Mouse (Mus musculus): Measurements from ENCODE around the gene Synj2. TPM values are rescaled to one million over a fixed set of nuclear protein-coding genes. Genes with fewer than 3 reads are reported as not detected.
A peak's percentile ranks its signal among the peaks of the same experiment; 100 is the strongest.
"Not testable (repeated sequence)": the region's sequence is repeated elsewhere in the genome, so short reads cannot be mapped to it uniquely, and the experiment has no call there.

The Synj2 gene
- total RNA-seq, 2 experiments from 2014 or later = 47.4 to 52.1 TPM

DNA sequence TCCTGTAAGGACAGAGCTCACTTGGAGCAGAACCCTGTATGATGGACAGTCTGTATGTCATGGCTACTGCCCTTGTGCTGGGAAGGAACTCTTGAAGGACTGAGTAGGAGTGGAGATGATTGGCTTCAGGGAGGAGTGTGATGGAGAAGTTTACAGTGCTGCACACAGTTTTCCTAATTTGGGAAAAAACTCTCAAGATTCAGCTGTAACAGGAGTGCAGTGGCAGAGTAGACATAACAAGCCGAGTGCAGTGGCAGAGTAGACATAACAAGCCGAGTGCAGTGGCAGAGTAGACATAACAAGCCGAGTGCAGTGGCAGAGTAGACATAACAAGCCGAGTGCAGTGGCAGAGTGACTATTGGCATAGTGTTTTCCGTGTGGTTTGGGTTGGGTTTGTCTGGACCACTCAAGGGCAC is 80.3 kb downstream of the Synj2 start:
- DNase-seq (ENCODE audit: low spot score in 2 of 2) = not testable (repeated sequence)

DNA sequence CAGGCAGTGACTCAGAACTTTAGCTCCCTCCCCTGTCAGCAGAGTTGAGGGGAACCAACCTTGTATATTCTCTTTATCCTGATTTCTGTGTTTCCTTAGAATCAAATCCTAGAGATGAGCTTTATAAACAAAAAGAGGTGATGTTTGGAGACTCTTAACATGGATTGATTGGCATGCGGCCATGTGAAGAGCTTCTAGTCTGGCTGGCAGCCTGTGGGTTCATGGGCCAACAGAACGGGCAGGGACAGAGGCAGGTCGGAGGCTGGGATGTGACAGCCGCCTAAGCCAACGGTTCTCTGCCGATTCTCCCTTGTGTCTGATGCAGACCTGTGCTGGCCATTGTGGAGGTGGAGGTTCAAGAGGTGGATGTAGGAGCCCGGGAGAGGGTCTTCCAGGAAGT is 84.8 kb downstream of the Synj2 start:
- DNase-seq (ENCODE audit: low spot score in 2 of 2) = no peak

DNA sequence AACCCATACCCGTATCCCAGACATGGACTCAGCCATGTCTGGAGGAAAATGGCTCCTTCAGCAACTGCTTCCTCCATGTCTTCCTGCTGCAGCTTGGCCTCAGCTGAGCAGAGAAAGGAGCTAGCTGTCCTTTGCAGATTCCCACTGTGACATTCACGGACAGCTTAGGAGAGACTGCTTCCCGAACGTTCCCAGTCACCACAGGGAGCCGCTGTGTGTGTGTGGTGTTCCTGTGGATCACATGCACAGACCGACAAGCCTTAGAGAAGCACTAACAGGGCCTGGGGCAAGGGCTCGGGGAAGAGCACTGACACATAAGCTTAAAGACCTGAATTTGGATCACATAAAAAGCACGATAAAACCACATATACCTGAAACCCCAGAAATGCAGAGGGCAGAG is 94.6 kb downstream of the Synj2 start:
- DNase-seq (ENCODE audit: low spot score in 2 of 2) = no peak

DNA sequence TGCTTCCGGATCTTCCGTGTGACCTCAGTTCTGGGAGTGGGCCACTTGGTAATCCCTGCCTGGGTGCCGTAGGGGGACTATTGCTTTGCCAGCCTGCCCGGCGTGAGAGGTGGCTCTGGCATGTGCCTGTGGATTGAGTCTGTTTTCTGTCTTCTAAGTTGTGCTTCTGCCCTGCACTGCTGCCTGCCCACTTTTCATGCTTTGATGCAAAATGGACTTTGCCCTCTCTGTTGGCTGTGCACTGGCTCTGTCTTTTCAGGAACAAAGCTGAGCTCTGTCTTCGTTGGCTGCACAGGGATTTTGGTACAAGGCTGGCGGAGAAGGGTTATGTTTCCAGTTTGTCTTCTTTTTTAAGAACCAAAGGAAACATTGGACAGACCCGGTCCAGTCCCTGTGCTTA is 95.4 kb downstream of the Synj2 start:
- no peak for DNase-seq (ENCODE audit: low spot score in 2 of 2)

DNA sequence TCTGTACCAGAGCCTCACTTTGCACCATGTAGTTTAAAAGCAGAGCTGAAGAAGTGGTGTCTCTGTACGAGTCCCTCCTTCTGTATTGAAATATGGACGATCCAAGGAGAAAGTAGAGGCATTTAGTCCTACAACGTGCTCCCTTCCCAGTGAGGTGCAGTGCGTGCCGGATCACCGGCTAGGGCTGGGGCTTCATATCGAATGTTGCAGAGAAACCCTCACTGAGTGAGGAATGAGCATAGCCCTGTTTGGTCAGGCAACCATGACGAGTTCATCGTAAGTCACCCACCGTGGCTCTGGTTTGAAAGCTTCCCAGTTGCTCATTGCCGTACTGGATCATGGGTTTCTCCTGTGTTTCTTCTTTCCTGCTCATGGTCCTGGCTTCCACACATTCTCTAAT is 95.8 kb downstream of the Synj2 start:
- no peak for DNase-seq (ENCODE audit: low spot score in 2 of 2)

DNA sequence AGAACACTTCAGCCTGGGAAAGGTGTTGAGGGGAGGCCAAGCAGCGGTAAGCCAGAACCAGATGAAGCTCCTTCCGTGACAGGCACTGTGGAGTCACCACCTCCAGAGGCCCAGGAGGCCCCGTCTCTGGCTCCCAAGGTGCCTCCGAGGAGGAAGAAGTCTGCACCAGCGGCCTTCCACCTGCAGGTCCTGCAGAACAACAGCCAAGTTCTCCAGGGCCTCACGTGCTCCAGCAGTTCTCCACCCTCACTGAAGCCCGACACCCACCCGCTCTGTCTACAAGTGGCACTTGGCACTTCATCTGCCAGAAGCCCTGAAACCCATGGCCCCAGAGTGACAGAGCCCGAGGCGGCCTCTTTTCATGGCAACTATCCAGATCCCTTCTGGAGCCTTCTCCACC is 96.4 kb downstream of the Synj2 start:
- no peak for DNase-seq (ENCODE audit: low spot score in 2 of 2)

DNA sequence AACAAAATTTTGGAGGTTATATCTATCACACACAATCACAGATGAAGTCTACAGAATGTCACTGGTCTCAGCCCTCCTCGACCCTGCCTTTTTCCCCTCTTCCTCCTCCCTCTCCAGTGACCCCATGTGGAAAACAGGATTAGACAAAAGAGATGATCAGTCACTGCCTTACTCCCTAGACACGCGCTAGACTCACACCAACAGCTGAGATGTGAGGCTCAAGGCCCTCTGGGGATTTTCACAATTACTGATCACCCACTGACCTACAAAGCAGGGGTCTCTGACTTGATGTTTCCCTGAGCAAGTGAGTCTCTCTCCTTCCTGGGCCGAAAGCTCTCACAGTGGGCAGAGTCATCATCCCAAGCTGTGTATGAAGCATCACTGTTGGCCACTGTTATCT is 111.7 kb downstream of the Synj2 start:
- no peak for DNase-seq (ENCODE audit: low spot score in 2 of 2)

DNA sequence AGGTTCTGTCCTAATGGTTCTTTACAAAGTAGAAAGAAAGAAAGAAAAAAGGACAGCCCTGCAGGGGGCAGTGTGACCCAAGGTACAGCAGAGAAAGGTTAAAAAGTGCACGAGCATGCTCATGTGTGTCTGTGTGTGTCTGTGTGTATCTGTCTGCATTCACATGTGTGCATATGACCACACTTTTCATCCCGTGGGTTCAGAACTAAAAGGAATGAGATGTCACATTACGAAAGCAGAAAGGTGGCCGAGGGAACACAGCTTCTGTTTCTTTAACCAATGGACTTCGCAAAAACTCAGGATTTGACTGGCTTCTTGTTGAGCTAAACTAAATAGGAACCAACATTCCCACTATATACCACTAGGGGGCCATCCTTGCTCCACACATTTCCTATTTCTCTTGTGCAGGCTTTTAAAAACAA is 113.9 kb downstream of the Synj2 start:
- peak in 1 of 2 experiments; percentile 73 for DNase-seq (ENCODE audit: low spot score in 2 of 2)

DNA sequence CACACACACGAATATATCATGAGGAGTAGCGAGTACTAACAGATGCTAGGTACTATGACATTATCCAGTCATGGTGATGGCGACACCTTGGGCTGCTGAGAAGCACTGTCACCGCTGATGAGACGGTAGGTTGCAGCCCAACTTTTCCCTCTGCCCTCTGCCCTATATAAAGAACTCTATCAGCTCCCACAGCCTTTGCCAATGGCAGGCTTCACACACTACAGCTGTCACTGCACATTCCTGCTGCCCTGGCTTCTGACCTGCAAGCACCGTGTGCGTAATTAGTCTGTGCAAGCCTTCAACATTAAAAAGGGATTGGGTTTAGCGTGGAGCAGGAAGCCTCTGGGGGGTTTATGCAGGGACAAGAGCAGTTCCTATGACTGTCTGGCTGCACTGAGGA is 121.7 kb downstream of the Synj2 start:
- DNase-seq (ENCODE audit: low spot score in 2 of 2) = no peak

DNA sequence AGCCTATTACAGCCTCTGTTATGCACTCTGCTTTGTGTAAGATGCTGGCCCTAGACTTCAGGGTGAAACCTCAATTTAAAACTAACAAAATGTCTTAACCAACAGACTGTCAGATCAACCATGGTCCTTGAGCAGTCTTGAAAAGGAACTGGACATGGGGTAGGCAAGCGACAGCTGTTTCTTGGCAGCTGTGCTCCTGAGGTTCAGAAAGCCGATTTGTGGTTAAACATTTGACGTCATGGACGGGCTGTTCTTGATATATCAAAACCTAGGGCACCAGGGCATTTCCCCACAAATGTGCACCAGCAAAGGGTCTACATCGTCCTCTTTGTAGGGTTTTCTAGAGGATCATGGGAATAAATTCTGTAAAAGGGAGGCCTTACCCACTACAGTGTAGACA is 122.5 kb downstream of the Synj2 start:
- DNase-seq (ENCODE audit: low spot score in 2 of 2) = no peak

DNA sequence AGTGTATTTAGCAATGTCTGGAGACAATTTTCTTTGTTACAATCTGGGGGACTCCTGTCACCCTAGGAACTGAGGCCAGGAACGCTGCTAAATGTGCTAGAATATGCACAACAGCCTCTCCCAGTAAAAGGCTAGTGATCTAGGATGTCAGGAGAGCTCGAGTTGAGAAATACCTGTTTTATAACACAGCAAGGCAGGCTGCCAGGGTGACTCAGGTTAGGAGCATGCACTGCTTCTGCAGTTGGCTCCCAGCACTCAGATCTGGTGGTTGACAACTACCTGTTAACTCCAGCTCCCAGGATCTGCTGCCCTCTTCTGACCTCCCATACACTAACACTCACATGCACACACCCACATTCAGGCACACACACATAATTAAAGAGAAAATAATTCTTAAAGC is 124.9 kb downstream of the Synj2 start:
- no peak for DNase-seq (ENCODE audit: low spot score in 2 of 2)

DNA sequence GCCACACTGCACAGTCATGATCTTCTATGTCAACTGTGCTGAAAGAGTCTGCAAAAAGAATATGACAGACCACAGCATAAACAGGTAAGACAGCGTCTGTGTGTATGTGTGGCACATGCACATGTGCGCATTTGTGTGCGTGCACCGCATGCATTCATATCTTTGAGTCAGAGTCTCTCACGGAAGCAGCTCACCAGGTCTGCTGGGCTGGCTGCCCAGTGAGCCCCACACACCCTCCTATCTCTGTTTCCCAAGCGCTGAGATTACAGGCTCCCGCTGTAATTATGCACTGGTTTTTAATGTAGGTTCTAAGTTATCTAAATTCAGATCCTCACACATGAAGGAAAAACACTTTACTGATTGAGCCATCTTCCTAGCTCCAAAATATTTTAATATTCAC is 126.5 kb downstream of the Synj2 start:
- no peak for DNase-seq (ENCODE audit: low spot score in 2 of 2)

DNA sequence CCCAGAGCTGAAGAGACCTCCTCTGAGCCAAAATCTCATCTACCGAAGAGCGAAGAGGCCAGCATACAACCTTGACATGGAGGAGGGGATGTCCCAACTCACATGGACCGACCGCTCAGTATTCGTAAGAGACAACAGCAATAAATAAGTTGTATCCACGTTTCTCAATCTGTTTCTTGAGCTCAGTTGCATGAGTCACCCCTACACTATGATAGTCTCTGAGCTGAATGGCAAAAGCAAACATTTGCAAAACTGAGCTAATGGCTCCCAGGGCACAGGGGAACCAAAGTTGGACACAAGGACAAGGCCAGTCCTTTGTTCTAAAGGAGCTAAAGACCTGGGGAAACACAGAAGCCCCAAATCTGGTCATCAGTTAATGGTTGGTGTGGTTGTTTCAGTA is 128.8 kb downstream of the Synj2 start:
- no peak for DNase-seq (ENCODE audit: low spot score in 2 of 2)

DNA sequence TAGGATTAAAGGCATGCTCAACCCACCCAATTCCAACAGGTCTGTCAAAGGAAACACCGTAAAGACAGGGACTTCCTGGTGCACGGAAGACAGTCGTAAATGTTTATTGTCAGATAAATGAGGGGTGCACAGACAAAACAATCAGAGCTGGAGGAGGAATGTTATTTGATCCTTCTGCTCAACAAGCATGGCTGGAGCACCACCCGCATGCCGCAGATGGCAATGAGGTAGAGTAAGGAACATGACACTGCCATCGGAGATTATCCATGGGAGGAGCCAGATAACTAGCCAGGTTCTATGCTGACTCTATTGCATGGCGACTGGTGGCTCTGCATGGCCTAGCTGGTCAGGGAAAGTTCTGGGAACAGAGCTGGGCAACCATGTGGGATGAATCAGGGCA is 132.3 kb downstream of the Synj2 start:
- DNase-seq (ENCODE audit: low spot score in 2 of 2) = no peak

DNA sequence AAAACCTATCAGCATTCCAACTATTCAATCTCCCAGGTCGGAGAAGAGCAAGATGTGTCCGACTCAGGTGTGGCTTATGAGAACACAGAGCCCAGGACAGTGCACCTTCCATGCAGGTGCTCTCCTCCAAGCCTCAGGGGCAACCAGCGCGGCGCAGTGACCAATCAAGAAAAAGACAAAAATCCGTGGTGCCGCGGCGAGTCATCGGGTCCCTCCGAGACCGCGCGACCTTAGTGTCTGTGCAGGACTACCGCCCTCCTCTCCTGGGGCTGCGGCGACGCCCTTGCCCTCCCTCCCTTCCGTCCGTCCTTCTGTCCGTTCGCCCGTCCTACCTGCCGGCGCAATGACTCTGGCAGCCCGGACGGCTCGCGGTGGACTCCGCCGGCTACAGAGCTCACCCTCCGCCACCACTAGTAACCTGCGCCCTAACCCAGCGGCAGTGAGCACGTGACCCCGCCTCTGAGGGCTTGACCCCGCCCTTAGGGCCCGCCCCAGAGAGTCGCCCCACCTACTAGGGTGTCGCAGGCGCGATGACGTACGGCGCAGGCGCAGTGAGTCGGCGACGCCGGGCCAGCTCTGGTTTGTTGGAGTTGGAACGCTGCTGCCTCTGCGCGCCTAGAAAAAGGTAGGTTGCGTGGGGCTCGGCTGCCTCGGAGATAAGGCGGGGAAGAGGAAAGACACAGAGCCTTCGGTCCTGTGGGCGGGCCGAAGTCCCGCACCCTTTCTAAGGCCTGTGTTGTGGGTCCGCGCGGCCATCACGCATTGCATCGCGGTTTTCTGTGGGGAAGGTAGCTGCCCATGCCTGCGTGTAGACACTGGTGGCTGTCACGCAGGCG is 138.4 kb downstream of the Synj2 start, which contains the start of the genes Serac1 and Gtf2h5:
Serac1 (minus strand) TSS at position 455 of the 836 bp plus-strand sequence.
Gtf2h5 (plus strand) TSS at position 500 of the 836 bp plus-strand sequence.
- DNase-seq (ENCODE audit: low spot score in 2 of 2) = peak; percentile 97 to 98

DNA sequence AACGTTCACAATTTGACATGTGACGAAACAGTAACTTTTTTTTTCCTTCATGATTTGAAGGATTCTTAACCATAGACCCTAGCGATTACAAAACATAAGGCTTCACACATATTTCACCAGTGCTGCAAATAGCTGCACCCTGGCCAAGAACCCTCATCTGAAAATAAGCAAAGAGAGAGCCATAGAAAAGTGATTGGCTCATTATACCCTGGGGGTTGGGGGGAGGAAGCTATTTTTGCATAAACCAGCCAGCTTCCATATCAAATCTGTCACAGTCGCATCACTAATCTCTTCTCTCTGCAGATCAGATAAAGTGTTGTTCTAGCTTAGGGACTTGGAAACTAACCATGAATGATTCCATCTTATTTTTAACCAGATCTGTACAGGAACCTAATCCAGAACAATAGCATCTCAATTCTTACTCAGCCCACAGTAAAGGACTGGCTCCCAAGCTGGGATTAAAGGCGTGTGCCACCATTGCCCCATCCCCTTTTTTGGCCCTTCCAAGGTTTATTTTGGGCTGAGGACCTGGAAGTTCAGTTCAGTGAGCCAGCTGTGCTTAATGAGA is 142.3 kb downstream of the Synj2 start:
- peak in 1 of 2 experiments; percentile 59 for DNase-seq (ENCODE audit: low spot score in 2 of 2)

DNA sequence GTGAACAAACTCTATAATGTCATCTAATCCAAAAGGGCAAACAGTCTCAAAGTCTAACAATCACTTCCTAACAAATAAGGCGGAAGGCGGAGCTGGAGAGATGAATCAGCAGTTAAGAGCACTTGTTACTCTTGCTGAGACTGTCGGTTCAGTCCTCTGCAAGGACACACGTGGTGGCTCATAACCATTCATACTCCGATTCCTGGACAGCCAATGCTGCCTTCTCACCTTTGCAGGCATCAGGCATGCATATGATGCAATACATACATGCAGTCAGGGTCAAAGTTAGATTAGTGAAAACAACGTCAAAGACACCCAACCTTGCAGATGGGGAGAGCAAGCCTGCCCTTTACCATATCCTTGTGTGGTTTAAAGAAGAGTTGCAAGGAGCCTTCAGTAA is 150.5 kb downstream of the Synj2 start:
- no peak for DNase-seq (ENCODE audit: low spot score in 2 of 2)

Other genes starting within 250 kb of the Synj2 start
- gene Snx9, start 100.0 kb upstream of the Synj2 start, total RNA-seq (2021) = 10 to 100 TPM; 13.4 to 13.7 TPM
- 10 to 100 TPM; 15.6 to 17.8 TPM for gene Serac1, start 138.5 kb downstream of the Synj2 start, total RNA-seq (2021)
- gene Gtf2h5, start 138.5 kb downstream of the Synj2 start, total RNA-seq (2021) = 100 to 1,000 TPM; 153 to 155 TPM
- 100 to 1,000 TPM; 249 to 275 TPM for gene Tulp4, start 165.2 kb downstream of the Synj2 start, total RNA-seq (2021)

All from layer of hippocampus, postnatal 14 days (tissue).